Mouse (Mus musculus) neural tube, embryonic 13.5 days (tissue): ENCODE results near the gene Etfb. TPM values are rescaled to one million over a fixed set of nuclear protein-coding genes. Genes with fewer than 3 reads are reported as not detected.

Experiments
- ATAC-seq: fragments of 200-750 bp; cut with Nextera tagmentation; 2 replicates; pipeline ENCODE4 v1.8.0; 2017; ENCODE audit warnings: low read depth, mild to moderate bottlenecking, moderate TSS enrichment, moderate library complexity
- H3K27ac ChIP-seq: fragments of 300-500 bp; sonication (generic); replicated peaks from 2 replicates; pipeline ENCODE4 v1.5.1; 2015; ENCODE audit warnings: moderate library complexity, mild to moderate bottlenecking, inconsistent platforms
- H3K27me3 ChIP-seq: fragments of 300-500 bp; sonication (generic); 2 replicates; pipeline ENCODE4 v1.6.1; 2015; ENCODE audit warnings: mild to moderate bottlenecking, inconsistent platforms
- H3K36me3 ChIP-seq: fragments of 300-500 bp; sonication (generic); 2 replicates; pipeline ENCODE4 v1.6.1; 2015; ENCODE audit warnings: mild to moderate bottlenecking, inconsistent platforms
- H3K4me1 ChIP-seq: fragments of 300-500 bp; sonication (generic); replicated peaks from 2 replicates; pipeline ENCODE4 v1.6.1; 2015; ENCODE audit warnings: inconsistent platforms
- H3K4me2 ChIP-seq: fragments of 300-500 bp; sonication (generic); 2 replicates; pipeline ENCODE4 v1.6.1; 2015; ENCODE audit warnings: inconsistent platforms, mild to moderate bottlenecking, moderate library complexity
- H3K4me3 ChIP-seq: fragments of 300-500 bp; sonication (generic); 2 replicates; pipeline ENCODE4 v1.5.1; 2015; ENCODE audit warnings: mild to moderate bottlenecking, inconsistent platforms
- H3K9ac ChIP-seq: fragments of 300-500 bp; sonication (generic); 2 replicates; pipeline ENCODE4 v1.6.1; 2015; ENCODE audit warnings: moderate library complexity, mild to moderate bottlenecking, inconsistent platforms
- H3K9me3 ChIP-seq: fragments of 300-500 bp; sonication (generic); 2 replicates; pipeline ENCODE4 v1.6.1; 2016; ENCODE audit warnings: inconsistent platforms
- WGBS: fragments of 180-500 bp; shearing (Covaris S2); methylation state at CpG from one replicate; pipeline ENCODE4 v1.1.7; 2015; 5-methylcytosine and 5-hydroxymethylcytosine counted together
- polyA plus RNA-seq: library from polyadenylated mRNA; unstranded; fragments of >200 nt; fragmentation: Nextera tagmentation; extraction: Ambion mirVana; gene quantifications from 2 replicates; pipeline ENCODE4 v1.2.1, GENCODE M21; 2015

The Etfb gene
- polyA plus RNA-seq, 1 experiment from 2014 or later = 148 TPM

- Histone ChIP-seq H3K9ac (no peak overlapping the region), H3K4me1 (no peaks in the 10 kb centered on the region), H3K4me2 (no peak overlapping the region), H3K9me3 (no peaks in the 10 kb centered on the region), H3K4me3 (no peak overlapping the region), H3K36me3 (no peaks in the 10 kb centered on the region), H3K27ac (no peak overlapping the region), H3K27me3 (no peaks in the 10 kb centered on the region)
- no peak for ATAC-seq
- WGBS = 83% methylated on average over 4 of the region's 4 CpGs
These were observed 11.0 kb upstream of the Etfb start for GRCm38 (mm10) chr7:43432891-43433290.

- H3K4me1 ChIP-seq = no peaks in the 10 kb centered on the region
- H3K9me3 ChIP-seq = no peaks in the 10 kb centered on the region
- H3K4me3 ChIP-seq = no peak overlapping the region
- no peak overlapping the region for H3K27ac ChIP-seq
- H3K27me3 ChIP-seq = peaks cover 5% of the 10 kb centered on the region; the same call in 1 of the 2 replicates
- no peaks in the 10 kb centered on the region for H3K36me3 ChIP-seq
- H3K9ac ChIP-seq = no peak overlapping the region
- H3K4me2 ChIP-seq = no peak overlapping the region
- ATAC-seq = no peak
- WGBS = 75% methylated on average over 5 of the region's 5 CpGs
These were observed 9.2 kb upstream of the Etfb start for GRCm38 (mm10) chr7:43434676-43435075.

GRCm38 (mm10) chr7:43436341-43437255, 7.3 kb upstream of the Etfb start, which contains the start of gene Nkg7:
TSS of gene Nkg7 (plus strand) at chr7:43437073.
- Histone ChIP-seq H3K9ac (no peak within 1 kb of the TSS), H3K27ac (no peak within 1 kb of the TSS), H3K27me3 (peaks cover 10% of the 10 kb centered on the region), H3K9me3 (no peaks in the 10 kb centered on the region), H3K36me3 (no peaks in the 10 kb centered on the region), H3K4me3 (no peak within 1 kb of the TSS), H3K4me2 (no peak within 1 kb of the TSS), H3K4me1 (no peaks in the 10 kb centered on the region)
- no peak for ATAC-seq
- 77% methylated on average over 10 of the region's 10 CpGs for WGBS

- 77% methylated on average over 4 of the region's 4 CpGs for WGBS
These were observed 5.3 kb upstream of the Etfb start for GRCm38 (mm10) chr7:43438611-43439010.

GRCm38 (mm10) chr7:43440482-43440881, 3.4 kb upstream of the Etfb start, which contains the start of gene Cldnd2:
TSS of gene Cldnd2 (plus strand) at chr7:43440782.
- H3K9ac ChIP-seq = no peak within 1 kb of the TSS
- H3K4me1 ChIP-seq = peaks cover 22% of the 10 kb centered on the region
- H3K27ac ChIP-seq = no peak within 1 kb of the TSS
- no peak within 1 kb of the TSS for H3K4me2 ChIP-seq
- H3K27me3 ChIP-seq = peaks cover 10% of the 10 kb centered on the region
- no peak within 1 kb of the TSS for H3K4me3 ChIP-seq
- H3K36me3 ChIP-seq = no peaks in the 10 kb centered on the region
- WGBS = 83% methylated on average over 6 of the region's 6 CpGs
- no peak for ATAC-seq
- no peaks in the 10 kb centered on the region for H3K9me3 ChIP-seq

More at GRCm38 (mm10) chr7:43438611-43439010, 5.3 kb upstream of the Etfb start:
- Histone ChIP-seq H3K4me3 (no peak overlapping the region), H3K9me3 (no peaks in the 10 kb centered on the region), H3K27me3 (peaks cover 10% of the 10 kb centered on the region), H3K4me2 (no peak overlapping the region), H3K36me3 (no peaks in the 10 kb centered on the region), H3K9ac (no peak overlapping the region), H3K27ac (no peak overlapping the region), H3K4me1 (peaks cover 11% of the 10 kb centered on the region)
- ATAC-seq = no peak

GRCm38 (mm10) chr7:43441071-43441470, 2.8 kb upstream of the Etfb start:
- Histone ChIP-seq H3K9me3 (no peaks in the 10 kb centered on the region), H3K9ac (no peak overlapping the region), H3K36me3 (no peaks in the 10 kb centered on the region), H3K4me1 (peaks cover 22% of the 10 kb centered on the region), H3K4me2 (no peak overlapping the region), H3K27me3 (peaks cover 10% of the 10 kb centered on the region), H3K27ac (no peak overlapping the region), H3K4me3 (no peak overlapping the region)
- WGBS = 88% methylated on average over 3 of the region's 3 CpGs
- no peak for ATAC-seq

- peaks cover 22% of the 10 kb centered on the region for H3K4me1 ChIP-seq
- H3K27me3 ChIP-seq = peaks cover 10% of the 10 kb centered on the region
- H3K36me3 ChIP-seq = no peaks in the 10 kb centered on the region
- peak overlapping the region; percentile 70 for H3K4me2 ChIP-seq
- no peaks in the 10 kb centered on the region for H3K9me3 ChIP-seq
- peak overlapping the region; percentile 55 for H3K4me3 ChIP-seq
- peak overlapping the region; percentile 74 for H3K9ac ChIP-seq
- no peak; the same call in 1 of the 2 replicates for ATAC-seq
- H3K27ac ChIP-seq = peak overlapping the region; percentile 94
- WGBS = 16% methylated on average over 9 of the region's 9 CpGs
These were observed 1.2 kb upstream of the Etfb start for GRCm38 (mm10) chr7:43442684-43443083.

GRCm38 (mm10) chr7:43443126-43443916, 562 bp upstream of the Etfb start:
- WGBS = 1% methylated on average over 36 of the region's 36 CpGs
- peaks cover 22% of the 10 kb centered on the region for H3K4me1 ChIP-seq
- ATAC-seq = peak; percentile 90

GRCm38 (mm10) chr7:43447801-43448200, 3.9 kb downstream of the Etfb start:
- Histone ChIP-seq H3K4me1 (peaks cover 16% of the 10 kb centered on the region), H3K9me3 (no peaks in the 10 kb centered on the region), H3K4me2 (no peak overlapping the region), H3K9ac (no peak overlapping the region), H3K36me3 (peaks cover 6% of the 10 kb centered on the region), H3K4me3 (no peak overlapping the region), H3K27me3 (no peaks in the 10 kb centered on the region), H3K27ac (no peak overlapping the region)
- ATAC-seq = no peak
- WGBS = 89% methylated on average over 4 of the region's 4 CpGs

More at GRCm38 (mm10) chr7:43443126-43443916, 562 bp upstream of the Etfb start:
- peak overlapping the region; percentile 94 for H3K27ac ChIP-seq
- H3K9ac ChIP-seq = peak overlapping the region; percentile 74
- H3K9me3 ChIP-seq = no peaks in the 10 kb centered on the region
- peaks cover 10% of the 10 kb centered on the region for H3K27me3 ChIP-seq
- peak overlapping the region; percentile 70 for H3K4me2 ChIP-seq
- H3K4me3 ChIP-seq = peak overlapping the region; percentile 55
- H3K36me3 ChIP-seq = no peaks in the 10 kb centered on the region

GRCm38 (mm10) chr7:43448246-43448645, 4.4 kb downstream of the Etfb start:
- Histone ChIP-seq H3K27ac (no peak overlapping the region), H3K9ac (no peak overlapping the region), H3K9me3 (no peaks in the 10 kb centered on the region), H3K4me2 (no peak overlapping the region), H3K4me1 (peaks cover 11% of the 10 kb centered on the region), H3K36me3 (peaks cover 10% of the 10 kb centered on the region), H3K4me3 (no peak overlapping the region), H3K27me3 (no peaks in the 10 kb centered on the region)
- 82% methylated on average over 3 of the region's 3 CpGs for WGBS
- no peak for ATAC-seq

GRCm38 (mm10) chr7:43449811-43450210, 5.9 kb downstream of the Etfb start:
- Histone ChIP-seq H3K27ac (no peak overlapping the region), H3K36me3 (peaks cover 26% of the 10 kb centered on the region), H3K4me1 (peaks cover 4% of the 10 kb centered on the region), H3K9me3 (no peaks in the 10 kb centered on the region), H3K9ac (no peak overlapping the region), H3K4me3 (no peak overlapping the region), H3K27me3 (no peaks in the 10 kb centered on the region), H3K4me2 (no peak overlapping the region)
- WGBS = 94% methylated on average over 2 of the region's 2 CpGs
- no peak for ATAC-seq

GRCm38 (mm10) chr7:43451726-43452125, 7.8 kb downstream of the Etfb start:
- Histone ChIP-seq H3K9ac (no peak overlapping the region), H3K36me3 (peaks cover 45% of the 10 kb centered on the region), H3K4me1 (no peaks in the 10 kb centered on the region), H3K27ac (no peak overlapping the region), H3K4me2 (no peak overlapping the region), H3K4me3 (no peak overlapping the region), H3K27me3 (no peaks in the 10 kb centered on the region), H3K9me3 (no peaks in the 10 kb centered on the region)
- ATAC-seq = no peak
- WGBS = 96% methylated on average over 11 of the region's 11 CpGs
